Mouse (Mus musculus): ENCODE measurements around the gene Rnf222. TPM values are rescaled to one million over a fixed set of nuclear protein-coding genes. Genes with fewer than 3 reads are reported as not detected.

The Rnf222 gene
- total and polyA plus RNA-seq, 2 experiments from 2014 or later = 0.14 TPM; not detected in 1

GRCm38 (mm10) chr11:68904375-68905137, 16.2 kb downstream of the Rnf222 start:
- Histone ChIP-seq H3K27ac (ENCODE audit: low read depth) (no peak overlapping the region), H3K4me3 (ENCODE audit: low read depth, low read length) (no peak overlapping the region), H3K4me1 (ENCODE audit: control insufficient read depth, insufficient read depth) (peaks cover 16% of the 10 kb centered on the region; the same call in 1 of the 2 replicates), H3K9me3 (replicated peaks; ENCODE audit: control insufficient read depth, low read length) (no peaks in the 10 kb centered on the region), H3K4me2 (ENCODE audit: low read depth, low read length) (no peak overlapping the region), H3K36me3 (replicated peaks; ENCODE audit: control insufficient read depth, insufficient read depth, low read length) (peaks cover 31% of the 10 kb centered on the region), H3K27me3 (ENCODE audit: control insufficient read depth, insufficient read depth, low read length) (no peaks in the 10 kb centered on the region), H3K9ac (replicated peaks; ENCODE audit: low read depth, low read length) (no peak overlapping the region)
- DNase-seq (ENCODE audit: low spot score) (peak; percentile 53), ATAC-seq (ENCODE audit: insufficient read depth, low read depth) (no peak)
- TF ChIP-seq EP300 (IDR thresholded peaks at IDR 0.05; ENCODE audit: low read depth) (no peak), CTCF (IDR thresholded peaks at IDR 0.05; ENCODE audit: low read depth) (peak; percentile 82)
- WGBS = 74% methylated on average over 8 of the region's 8 CpGs

- Histone ChIP-seq H3K4me1 (ENCODE audit: control insufficient read depth, insufficient read depth) (peaks cover 17% of the 10 kb centered on the region; the same call in 1 of the 2 replicates), H3K9ac (replicated peaks; ENCODE audit: low read depth, low read length) (no peak overlapping the region), H3K36me3 (replicated peaks; ENCODE audit: control insufficient read depth, insufficient read depth, low read length) (peaks cover 31% of the 10 kb centered on the region), H3K9me3 (replicated peaks; ENCODE audit: control insufficient read depth, low read length) (no peaks in the 10 kb centered on the region), H3K27me3 (ENCODE audit: control insufficient read depth, insufficient read depth, low read length) (no peaks in the 10 kb centered on the region), H3K4me3 (ENCODE audit: low read depth, low read length) (no peak overlapping the region), H3K27ac (ENCODE audit: low read depth) (no peak overlapping the region), H3K4me2 (ENCODE audit: low read depth, low read length) (no peak overlapping the region)
- no peak for ATAC-seq (ENCODE audit: insufficient read depth, low read depth)
- TF ChIP-seq EP300 (IDR thresholded peaks at IDR 0.05; ENCODE audit: low read depth) (no peak), CTCF (IDR thresholded peaks at IDR 0.05; ENCODE audit: low read depth) (no peak)
- DNase-seq (ENCODE audit: low spot score) = no peak
- 79% methylated on average over 3 of the region's 3 CpGs for WGBS
Measured at GRCm38 (mm10) chr11:68905138-68905531, 16.8 kb downstream of the Rnf222 start.

GRCm38 (mm10) chr11:68905665-68906460, 17.5 kb downstream of the Rnf222 start:
- no peak for DNase-seq (ENCODE audit: low spot score)
- no peaks in the 10 kb centered on the region for H3K27me3 ChIP-seq (ENCODE audit: control insufficient read depth, insufficient read depth, low read length)
- H3K36me3 ChIP-seq (replicated peaks; ENCODE audit: control insufficient read depth, insufficient read depth, low read length) = peaks cover 31% of the 10 kb centered on the region
- ATAC-seq (ENCODE audit: insufficient read depth, low read depth) = no peak
- no peaks in the 10 kb centered on the region for H3K9me3 ChIP-seq (replicated peaks; ENCODE audit: control insufficient read depth, low read length)
- H3K4me3 ChIP-seq (ENCODE audit: low read depth, low read length) = no peak overlapping the region
- WGBS = 84% methylated on average over 9 of the region's 9 CpGs
- H3K4me2 ChIP-seq (ENCODE audit: low read depth, low read length) = no peak overlapping the region
- peaks cover 17% of the 10 kb centered on the region; the same call in 1 of the 2 replicates for H3K4me1 ChIP-seq (ENCODE audit: control insufficient read depth, insufficient read depth)
- no peak overlapping the region for H3K9ac ChIP-seq (replicated peaks; ENCODE audit: low read depth, low read length)
- H3K27ac ChIP-seq (ENCODE audit: low read depth) = no peak overlapping the region
- TF ChIP-seq EP300 (IDR thresholded peaks at IDR 0.05; ENCODE audit: low read depth) = no peak
- TF ChIP-seq CTCF (IDR thresholded peaks at IDR 0.05; ENCODE audit: low read depth) = no peak

- H3K4me3 ChIP-seq (ENCODE audit: low read depth, low read length) = no peak overlapping the region
- no peak overlapping the region for H3K4me2 ChIP-seq (ENCODE audit: low read depth, low read length)
- no peaks in the 10 kb centered on the region for H3K27me3 ChIP-seq (ENCODE audit: control insufficient read depth, insufficient read depth, low read length)
- 61% methylated on average over 4 of the region's 4 CpGs for WGBS
- peak; percentile 57 for DNase-seq (ENCODE audit: low spot score)
- peak overlapping the region; percentile 11; the same call in 1 of the 2 replicates for H3K27ac ChIP-seq (ENCODE audit: low read depth)
- H3K36me3 ChIP-seq (replicated peaks; ENCODE audit: control insufficient read depth, insufficient read depth, low read length) = peaks cover 31% of the 10 kb centered on the region
- H3K9me3 ChIP-seq (replicated peaks; ENCODE audit: control insufficient read depth, low read length) = no peaks in the 10 kb centered on the region
- peaks cover 17% of the 10 kb centered on the region; the same call in 1 of the 2 replicates for H3K4me1 ChIP-seq (ENCODE audit: control insufficient read depth, insufficient read depth)
- no peak for ATAC-seq (ENCODE audit: insufficient read depth, low read depth)
- TF ChIP-seq EP300 (IDR thresholded peaks at IDR 0.05; ENCODE audit: low read depth) = no peak
- TF ChIP-seq CTCF (IDR thresholded peaks at IDR 0.05; ENCODE audit: low read depth) = no peak
- no peak overlapping the region; the same call in 1 of the 2 replicates for H3K9ac ChIP-seq (replicated peaks; ENCODE audit: low read depth, low read length)
Measured at GRCm38 (mm10) chr11:68906461-68906790, 18.1 kb downstream of the Rnf222 start.

GRCm38 (mm10) chr11:68907251-68907650, 18.9 kb downstream of the Rnf222 start:
- WGBS = 69% methylated on average over 3 of the region's 3 CpGs
- peaks cover 31% of the 10 kb centered on the region for H3K36me3 ChIP-seq (replicated peaks; ENCODE audit: control insufficient read depth, insufficient read depth, low read length)
- H3K4me3 ChIP-seq (ENCODE audit: low read depth, low read length) = no peak overlapping the region
- no peak for ATAC-seq (ENCODE audit: insufficient read depth, low read depth)
- no peaks in the 10 kb centered on the region for H3K27me3 ChIP-seq (ENCODE audit: control insufficient read depth, insufficient read depth, low read length)
- no peaks in the 10 kb centered on the region for H3K9me3 ChIP-seq (replicated peaks; ENCODE audit: control insufficient read depth, low read length)
- peaks cover 16% of the 10 kb centered on the region; the same call in 1 of the 2 replicates for H3K4me1 ChIP-seq (ENCODE audit: control insufficient read depth, insufficient read depth)
- TF ChIP-seq EP300 (IDR thresholded peaks at IDR 0.05; ENCODE audit: low read depth) = no peak
- no peak for TF ChIP-seq CTCF (IDR thresholded peaks at IDR 0.05; ENCODE audit: low read depth)
- peak overlapping the region; percentile 11; the same call in 1 of the 2 replicates for H3K27ac ChIP-seq (ENCODE audit: low read depth)
- no peak overlapping the region for H3K4me2 ChIP-seq (ENCODE audit: low read depth, low read length)
- no peak overlapping the region for H3K9ac ChIP-seq (replicated peaks; ENCODE audit: low read depth, low read length)
- no peak for DNase-seq (ENCODE audit: low spot score)

All from heart, postnatal 0 days (tissue).